Mouse (Mus musculus) kidney, postnatal 10 days (tissue): ENCODE data around the gene Ripply2.
A peak's percentile ranks its signal among the peaks of the same experiment; 100 is the strongest.
"Not testable (repeated sequence)": the region's sequence is repeated elsewhere in the genome, so short reads cannot be mapped to it uniquely, and the experiment has no call there.

Experiments used
- DNase-seq: peaks from one replicate; pipeline ENCODE4 v3.0.0; 2021; ENCODE audit warnings: mixed read lengths

Ripply2 gene

GRCm38 (mm10) chr9:87015288-87015937 lies at the start of gene Ripply2:
Gene Ripply2 (plus strand): TSS chr9:87015537.
- DNase-seq, result peak; percentile 12

GRCm38 (mm10) chr9:86972471-86972870 lies 42.9 kb upstream of the Ripply2 start:
- not testable (repeated sequence) for DNase-seq

DNA sequence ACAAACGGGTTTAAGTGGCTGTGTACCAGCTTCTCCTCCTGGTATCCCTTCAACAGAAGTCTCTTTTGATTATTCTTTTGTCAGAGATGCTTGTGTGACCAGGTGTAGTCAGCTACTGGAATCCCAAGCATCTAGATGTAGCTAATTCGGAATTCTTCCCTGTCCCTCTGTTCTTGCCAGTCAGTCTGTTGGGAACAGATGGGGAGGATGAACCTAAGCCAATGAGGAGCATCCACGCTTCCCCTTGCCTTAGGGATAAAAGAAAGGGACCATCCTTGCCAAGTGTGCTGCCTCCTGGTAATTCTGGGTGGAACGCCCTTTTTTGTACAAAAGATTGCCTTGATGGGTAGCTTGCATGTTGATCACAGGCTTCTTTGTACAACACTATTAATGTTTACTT lies 41.8 kb upstream of the Ripply2 start:
- no peak for DNase-seq

DNA sequence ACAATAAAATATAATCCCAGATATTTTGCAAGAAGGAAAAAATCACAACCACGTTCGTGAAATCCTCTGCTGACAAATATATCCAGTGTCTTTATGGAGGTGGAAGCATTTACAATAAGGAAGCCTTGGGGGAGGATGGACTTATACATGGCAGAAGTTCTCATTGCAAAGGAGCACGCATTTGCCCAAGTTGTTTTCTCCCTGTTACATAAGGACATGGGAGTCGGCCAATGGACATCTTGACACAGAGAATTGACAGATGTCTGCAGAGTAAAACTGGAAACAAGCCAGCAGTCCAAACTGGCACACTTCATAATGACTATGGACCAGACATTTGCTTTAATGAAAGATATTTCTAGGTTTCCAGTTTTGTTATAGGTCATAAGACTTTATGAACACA lies 38.4 kb upstream of the Ripply2 start:
- DNase-seq, result no peak

- no peak for DNase-seq
Observed at GRCm38 (mm10) chr9:86978257-86978907, 37.0 kb upstream of the Ripply2 start.

GRCm38 (mm10) chr9:86980048-86980447 lies 35.3 kb upstream of the Ripply2 start:
- DNase-seq, result no peak

DNA sequence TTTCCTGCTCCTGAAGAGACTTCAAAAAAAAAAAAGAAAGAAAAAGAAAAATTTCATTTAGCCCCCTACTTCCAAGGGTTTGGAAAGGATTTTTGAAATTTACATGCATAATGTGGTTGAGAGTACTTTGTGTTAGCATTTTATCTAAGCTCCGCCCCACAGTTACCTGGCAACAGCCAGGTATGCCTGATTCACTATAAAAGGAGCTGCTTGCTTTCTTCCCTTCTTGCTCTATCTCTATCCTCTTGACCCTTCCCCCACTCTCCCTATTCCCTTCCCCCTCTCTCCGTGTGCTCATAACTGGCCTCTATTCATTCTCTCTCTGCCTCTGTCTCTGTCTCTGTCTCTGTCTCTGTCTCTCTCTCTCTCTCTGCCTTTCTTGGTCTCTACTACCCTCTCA lies 34.4 kb upstream of the Ripply2 start:
- no peak for DNase-seq

- no peak for DNase-seq
Observed at GRCm38 (mm10) chr9:86981551-86981950, 33.8 kb upstream of the Ripply2 start.

DNA sequence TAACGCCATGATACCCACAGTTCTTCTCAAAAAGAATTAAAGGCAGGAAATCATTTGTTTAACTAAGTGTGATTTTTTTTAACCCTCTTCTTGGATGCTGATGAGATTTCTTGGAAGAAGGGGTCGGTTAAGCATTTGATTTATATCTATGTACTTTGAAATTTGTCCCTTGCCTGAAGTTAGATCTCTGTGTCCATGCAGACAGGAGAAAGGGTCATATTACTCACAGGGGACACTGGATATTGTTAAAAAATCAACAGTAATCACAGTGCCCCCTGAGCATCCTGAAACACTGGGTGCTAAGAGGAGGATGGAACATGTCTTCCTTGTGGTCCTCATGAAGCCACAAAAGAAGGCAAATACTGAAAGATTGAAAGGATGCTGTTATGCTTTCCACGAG lies 30.8 kb upstream of the Ripply2 start:
- no peak for DNase-seq

DNA sequence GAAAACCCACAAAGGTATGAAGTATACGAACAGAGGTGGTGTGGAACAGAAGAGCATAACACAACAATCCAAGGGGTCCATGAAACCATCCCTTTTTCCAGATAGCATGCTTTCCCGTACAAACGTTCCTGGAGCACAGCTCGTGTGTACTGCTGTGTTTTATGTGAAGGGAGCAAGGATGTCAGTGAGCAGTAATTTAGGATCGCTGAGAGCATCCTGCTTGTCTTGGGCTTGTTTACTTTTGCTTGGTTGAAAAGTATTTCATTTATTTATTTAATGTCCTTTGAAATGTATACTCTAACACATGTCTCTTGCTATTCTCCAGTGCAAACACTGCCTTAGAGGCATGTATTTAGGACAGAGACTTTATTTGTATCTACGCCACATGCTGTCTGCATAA lies 30.2 kb upstream of the Ripply2 start:
- DNase-seq, result no peak

GRCm38 (mm10) chr9:86986703-86987296 lies 28.5 kb upstream of the Ripply2 start:
- DNase-seq, result no peak

DNA sequence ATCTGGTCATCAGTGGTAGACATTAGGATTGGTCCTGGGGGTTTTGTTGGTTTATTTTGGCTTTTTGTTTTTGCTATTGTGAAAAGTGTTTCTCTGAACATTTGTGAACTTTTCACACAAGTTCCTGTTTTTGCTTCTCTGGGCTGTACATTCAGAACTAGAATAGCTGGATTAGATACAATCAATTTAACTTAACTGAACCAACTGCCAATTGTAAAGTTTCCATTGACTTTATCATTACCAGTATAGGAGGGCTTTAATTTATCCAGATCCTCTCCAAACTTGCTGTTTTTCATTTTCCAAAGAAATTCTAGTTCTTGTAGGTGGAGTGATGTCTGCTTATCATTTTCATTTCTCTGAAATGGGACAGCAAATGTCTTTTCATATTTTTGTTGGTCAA lies 25.5 kb upstream of the Ripply2 start:
- DNase-seq, result no peak

- no peak for DNase-seq
Observed at GRCm38 (mm10) chr9:86991758-86992157, 23.6 kb upstream of the Ripply2 start.

DNA sequence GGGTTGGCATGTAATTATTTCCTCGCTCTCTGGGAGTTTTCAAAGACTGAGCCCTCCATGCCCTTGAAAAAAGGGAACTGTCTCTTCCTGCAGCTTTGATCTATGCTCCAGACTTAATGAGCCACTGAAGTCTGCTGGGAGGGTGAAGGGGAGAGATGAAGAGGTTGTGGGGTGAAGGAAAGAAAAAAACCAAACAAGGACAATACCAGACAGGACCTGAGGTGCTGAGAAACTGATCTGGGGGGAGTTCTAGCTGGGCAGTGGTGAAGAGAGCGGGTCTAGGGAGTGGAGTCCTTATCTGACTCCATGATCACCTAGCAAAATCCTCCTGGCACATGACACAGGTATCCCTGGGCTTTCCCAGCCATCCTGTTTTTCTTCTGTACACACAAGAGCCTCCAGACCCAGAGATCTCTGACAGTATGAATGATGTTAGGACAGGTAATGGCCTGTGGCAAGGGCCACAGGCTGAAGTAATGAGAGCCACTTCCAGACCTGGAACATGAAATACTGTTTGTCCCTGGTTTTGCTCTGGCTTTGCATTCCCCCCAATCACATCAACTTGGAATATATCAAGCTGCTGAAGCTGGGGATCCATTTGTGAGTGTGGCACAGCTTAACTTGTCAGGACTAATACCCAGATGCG lies 18.2 kb upstream of the Ripply2 start:
- DNase-seq, result no peak

- DNase-seq, result no peak
Observed at GRCm38 (mm10) chr9:86999956-87000582, 15.3 kb upstream of the Ripply2 start.

DNA sequence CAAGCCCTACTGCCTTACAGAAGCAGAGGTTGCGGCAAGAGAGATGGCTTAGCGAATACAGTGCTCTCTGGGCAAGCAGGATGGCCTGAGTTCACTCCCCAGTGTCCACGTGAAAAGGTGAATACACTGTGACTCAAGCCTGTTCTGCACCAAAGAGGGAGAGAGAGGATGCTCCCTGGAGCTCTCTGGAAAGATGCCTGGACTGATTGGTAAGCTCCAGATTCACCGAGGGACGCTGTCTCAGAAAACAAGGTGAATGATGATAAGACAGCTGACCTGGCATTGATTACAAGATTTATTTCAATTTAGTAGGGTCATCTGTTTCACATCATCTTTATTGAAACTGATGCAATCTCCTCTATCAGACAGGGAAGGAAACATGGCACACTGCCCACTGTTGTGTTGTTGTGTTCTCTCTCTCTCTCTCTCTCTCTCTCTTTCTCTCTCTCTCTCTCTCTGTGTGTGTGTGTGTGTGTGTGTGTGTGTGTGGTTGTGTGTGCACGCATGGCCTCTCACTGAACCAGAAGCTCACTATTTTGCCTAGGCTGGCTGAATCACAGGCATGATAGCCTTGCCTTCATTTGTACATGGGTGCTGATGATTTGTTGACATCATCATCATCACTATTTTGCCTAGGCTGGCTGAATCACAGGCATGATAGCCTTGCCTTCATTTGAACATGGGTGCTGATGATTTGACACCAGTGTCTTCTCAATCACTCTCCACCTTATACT lies 10.5 kb upstream of the Ripply2 start:
- no peak for DNase-seq

DNA sequence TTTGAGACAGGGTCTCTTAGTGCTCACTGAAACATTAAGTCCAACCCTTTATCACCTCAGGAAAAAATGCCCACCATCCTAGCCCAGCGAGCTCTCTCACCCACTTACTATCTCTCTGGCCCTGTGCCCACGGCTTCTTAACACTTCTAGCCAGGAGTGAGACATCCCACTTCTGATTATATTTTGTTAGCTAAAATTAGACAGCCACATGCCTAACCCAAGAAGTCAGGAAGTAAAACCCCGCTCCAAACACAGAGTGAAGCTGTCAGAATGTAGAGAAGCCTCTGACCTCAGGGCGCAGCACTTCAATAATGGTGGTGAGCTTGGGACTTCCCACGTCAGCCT lies 9.9 kb upstream of the Ripply2 start:
- no peak for DNase-seq

GRCm38 (mm10) chr9:87008507-87008906 lies 6.8 kb upstream of the Ripply2 start:
- no peak for DNase-seq

GRCm38 (mm10) chr9:87008919-87009318 lies 6.4 kb upstream of the Ripply2 start:
- no peak for DNase-seq

GRCm38 (mm10) chr9:87015938-87016294 lies 579 bp downstream of the Ripply2 start:
- no peak for DNase-seq

GRCm38 (mm10) chr9:87021778-87022523 lies 6.6 kb downstream of the Ripply2 start, which contains the start of gene Cyb5r4:
Gene Cyb5r4 (plus strand): TSS chr9:87022014.
- peak; percentile 98 for DNase-seq

GRCm38 (mm10) chr9:87025764-87026163 lies 10.4 kb downstream of the Ripply2 start:
- DNase-seq, result no peak
